Comparison of ENCODE assay signal across 8 mouse cellular contexts in genomic region chr3:65528614-65529470, GRCm38 (mm10). TPM values are rescaled to one million over a fixed set of nuclear protein-coding genes. Genes with fewer than 3 reads are reported as not detected.
DNase-seq lines count a peak whose midpoint lies in the region; ATAC-seq and TF ChIP-seq lines count a peak whose summit lies in the region.

No protein-coding gene starts in this region.

- TF ChIP-seq EP300 in lung, postnatal 0 days (IDR thresholded peaks at IDR 0.05): no peak

- no peak for TF ChIP-seq POLR2A in thymus, adult 2 months (IDR thresholded peaks at IDR 0.05; ENCODE audit: control insufficient read depth, extremely low read depth, insufficient read depth, low read length, poor library complexity)

- H3K9me3 ChIP-seq in hindbrain, embryonic 12.5 days (replicated peaks): no peaks in the 10 kb centered on the region
- H3K9me3 ChIP-seq in lung, postnatal 0 days (ENCODE audit: low read length): no peaks in the 10 kb centered on the region

- peak overlapping the region; percentile 99 for H3K27ac ChIP-seq in hindbrain, embryonic 12.5 days
- peak overlapping the region; percentile 98 for H3K27ac ChIP-seq in lung, postnatal 0 days (ENCODE audit: low read length)
- H3K27ac ChIP-seq in thymus, adult 2 months (ENCODE audit: control insufficient read depth, insufficient read depth, low read length): peak overlapping the region; percentile 6; the same call in 1 of the 2 replicates

- under 1% methylated on average over 94 of the region's 97 CpGs for WGBS in hindbrain, embryonic 12.5 days
- WGBS in lung, postnatal 0 days: under 1% methylated on average over 60 of the region's 97 CpGs
- under 1% methylated on average over 97 of the region's 97 CpGs for WGBS in thymus, adult 2 months

- H3K4me2 ChIP-seq in hindbrain, embryonic 12.5 days (replicated peaks): peak overlapping the region; percentile 79
- peak overlapping the region; percentile 62 for H3K4me2 ChIP-seq in lung, postnatal 0 days (replicated peaks; ENCODE audit: low read depth, low read length)

- no peaks in the 10 kb centered on the region for H3K27me3 ChIP-seq in hindbrain, embryonic 12.5 days
- no peaks in the 10 kb centered on the region for H3K27me3 ChIP-seq in lung, postnatal 0 days (replicated peaks; ENCODE audit: insufficient read depth, low read length)
- H3K27me3 ChIP-seq in thymus, adult 2 months (ENCODE audit: control insufficient read depth, insufficient read depth, low read length): no peaks in the 10 kb centered on the region

- DNase-seq in MN1 (ENCODE audit: low spot score): peak; percentile 85
- peak; percentile 71 for DNase-seq in cerebellum, adult 9-10 months
- peak; percentile 29 to 51 for DNase-seq in frontal cortex, postnatal 14 days (ENCODE audit: low spot score in 2 of 2)
- DNase-seq in layer of hippocampus, postnatal 10 days (ENCODE audit: low spot score in 2 of 2): peak; percentile 67 to 79
- DNase-seq in lung, postnatal 0 days (ENCODE audit: low spot score): peak; percentile 68
- DNase-seq in ovary, postnatal 10 days (ENCODE audit: low spot score): peak; percentile 48
- peak; percentile 63 for DNase-seq in thymus, adult 2 months

- peak; percentile 55 for ATAC-seq in hindbrain, embryonic 12.5 days (ENCODE audit: low FRiP score)
- ATAC-seq in lung, postnatal 0 days: peak; percentile 30

- TF ChIP-seq CTCF in lung, postnatal 0 days (IDR thresholded peaks at IDR 0.05): peak; percentile 64
- TF ChIP-seq CTCF in thymus, adult 2 months (IDR thresholded peaks at IDR 0.05; ENCODE audit: borderline replicate concordance, control insufficient read depth, extremely low read depth, insufficient read depth, low read length, poor library complexity): peak; percentile 77; the same call in 1 of the 2 replicates

- H3K4me1 ChIP-seq in hindbrain, embryonic 12.5 days: peaks cover 11% of the 10 kb centered on the region; the same call in 1 of the 2 replicates
- H3K4me1 ChIP-seq in lung, postnatal 0 days (ENCODE audit: insufficient read depth, low read depth, low read length): no peaks in the 10 kb centered on the region
- no peaks in the 10 kb centered on the region for H3K4me1 ChIP-seq in thymus, adult 2 months (replicated peaks; ENCODE audit: control insufficient read depth, insufficient read depth, low read length)

- H3K4me3 ChIP-seq in hindbrain, embryonic 12.5 days: peak overlapping the region; percentile 91
- peak overlapping the region; percentile 95 for H3K4me3 ChIP-seq in lung, postnatal 0 days (ENCODE audit: low read depth, low read length)
- peak overlapping the region; percentile 75 for H3K4me3 ChIP-seq in thymus, adult 2 months (ENCODE audit: control insufficient read depth, insufficient read depth, low read length)

- peaks cover 10% of the 10 kb centered on the region for H3K36me3 ChIP-seq in hindbrain, embryonic 12.5 days
- no peaks in the 10 kb centered on the region for H3K36me3 ChIP-seq in lung, postnatal 0 days (ENCODE audit: insufficient read depth, low read length)
- no peaks in the 10 kb centered on the region for H3K36me3 ChIP-seq in thymus, adult 2 months (ENCODE audit: control insufficient read depth, insufficient read depth, low read length)

- peak overlapping the region; percentile 91 for H3K9ac ChIP-seq in hindbrain, embryonic 12.5 days
- peak overlapping the region; percentile 84 for H3K9ac ChIP-seq in lung, postnatal 0 days (replicated peaks; ENCODE audit: low read depth)

RNA-seq across cellular contexts. Expression of gene Tiparp, which starts 0.6 kb away (rescaled TPM):
- polyA plus RNA-seq in hindbrain, embryonic 12.5 days (2016; fragmentation: Nextera tagmentation; extraction: Ambion mirVana): 37.7 and 38.3 TPM in 2 replicates
- 10 to 100 TPM; 14.4 to 21.9 TPM for total RNA-seq in layer of hippocampus, postnatal 10 days (2021)
- 45.1 and 45.3 TPM in 2 replicates for polyA plus RNA-seq in lung, postnatal 0 days (2015; fragmentation: Nextera tagmentation; extraction: Ambion mirVana)
- 6.3 and 6.6 TPM in 2 replicates for polyA plus RNA-seq in thymus, adult 2 months (2012; rRNA removed)

Comparison
In these comparisons a context has a peak if more than half of its experiments do, and no peak if none do; other contexts are left out.
1. Peak in every context shown above with its lines: DNase-seq, ATAC-seq, H3K4me3 ChIP-seq and H3K27ac ChIP-seq.
2. H3K27ac ChIP-seq: peak in every context shown above with its lines; median percentile 99 in hindbrain, embryonic 12.5 days; 98 in lung, postnatal 0 days; 6 in thymus, adult 2 months.